Mouse (Mus musculus): ENCODE results near the gene Calhm4.

DNA sequence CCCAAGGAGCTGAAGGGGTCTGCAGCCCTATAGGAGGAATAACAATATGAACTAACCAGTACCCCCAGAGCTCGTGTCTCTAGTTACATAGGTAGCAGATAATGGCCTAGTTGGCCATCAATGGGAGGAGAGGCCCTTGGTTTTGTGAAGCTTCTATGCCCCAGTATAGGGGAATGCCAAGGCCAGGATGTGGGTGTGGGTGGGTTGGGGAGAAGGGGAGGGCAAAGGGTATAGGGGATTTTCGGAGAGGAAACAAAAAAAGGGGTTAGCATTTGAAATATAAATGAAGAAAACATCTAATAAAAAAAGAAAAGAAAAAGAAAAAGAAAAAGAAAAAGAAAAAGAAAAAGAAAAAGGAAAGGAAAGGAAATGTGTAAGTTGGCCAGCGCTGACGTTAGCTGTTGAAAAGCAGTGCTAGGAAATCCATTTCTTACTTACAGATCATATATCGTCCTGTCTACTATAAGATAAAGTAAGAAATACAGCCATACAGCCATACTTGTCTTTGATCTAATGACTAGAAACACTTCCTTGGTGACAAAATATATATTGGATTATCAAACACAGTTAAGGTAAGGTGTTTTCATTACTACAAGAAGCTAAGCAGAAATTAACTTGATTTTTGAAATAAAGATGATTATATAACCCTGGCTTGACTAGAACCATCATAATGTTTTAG, 30.6 kb upstream of the Calhm4 start:
- no peak for TF ChIP-seq CTCF (IDR thresholded peaks at IDR 0.05; ENCODE audit: control insufficient read depth, insufficient read depth, insufficient replicate concordance, low read depth, low read length)
- TF ChIP-seq POLR2A (IDR thresholded peaks at IDR 0.05; ENCODE audit: control insufficient read depth, low read depth, low read length), result no peak

All from testis, adult 2 months (tissue).